Mouse (Mus musculus): ENCODE results near the gene St6galnac5. TPM values are rescaled to one million over a fixed set of nuclear protein-coding genes. Genes with fewer than 3 reads are reported as not detected.

Gene St6galnac5
- polyA plus RNA-seq, 1 experiment: not detected

GRCm38 (mm10) chr3:152883556-152883955, 98.5 kb downstream of the St6galnac5 start:
- Histone ChIP-seq H3ac (ENCODE audit: control insufficient read depth, insufficient read length) (no peak overlapping the region), H3K79me2 (ENCODE audit: control insufficient read depth, insufficient read depth) (no peaks in the 10 kb centered on the region), H3K27me3 (ENCODE audit: control insufficient read depth, insufficient read depth, insufficient read length) (no peaks in the 10 kb centered on the region), H3K4me2 (ENCODE audit: low read depth) (no peak overlapping the region), H3K36me3 (ENCODE audit: control insufficient read depth, insufficient read depth) (no peaks in the 10 kb centered on the region), H3K4me3 (no peak overlapping the region)
- TF ChIP-seq CEBPB (IDR thresholded peaks at IDR 0.05; ENCODE audit: insufficient read depth, poor library complexity, severe bottlenecking) (no peak), MAX (IDR thresholded peaks at IDR 0.05; ENCODE audit: low read depth) (no peak), MYOD1 (IDR thresholded peaks at IDR 0.05; ENCODE audit: control insufficient read depth in 1 of 3, insufficient read length in 2 of 3, low read depth in 2 of 3) (no peak), MYOG (IDR thresholded peaks at IDR 0.05; ENCODE audit: control insufficient read depth in 1 of 3, insufficient read depth in 1 of 3, insufficient read length in 2 of 3, low read depth in 2 of 3) (no peak), TCF12 (IDR thresholded peaks at IDR 0.05; ENCODE audit: insufficient read depth, poor library complexity, severe bottlenecking) (no peak), E2F4 (IDR thresholded peaks at IDR 0.05; ENCODE audit: insufficient read depth) (no peak)

GRCm38 (mm10) chr3:152881706-152882105, 100.3 kb downstream of the St6galnac5 start:
- no peaks in the 10 kb centered on the region for H3K36me3 ChIP-seq (ENCODE audit: control insufficient read depth, insufficient read depth)
- no peak overlapping the region for H3K4me3 ChIP-seq
- no peak overlapping the region for H3ac ChIP-seq (ENCODE audit: control insufficient read depth, insufficient read length)
- H3K79me2 ChIP-seq (ENCODE audit: control insufficient read depth, insufficient read depth): no peaks in the 10 kb centered on the region
- no peak overlapping the region for H3K4me2 ChIP-seq (ENCODE audit: low read depth)
- H3K27me3 ChIP-seq (ENCODE audit: control insufficient read depth, insufficient read depth, insufficient read length): no peaks in the 10 kb centered on the region
- TF ChIP-seq SRF (IDR thresholded peaks at IDR 0.05; ENCODE audit: control insufficient read depth, insufficient read length, low read depth): no peak
- no peak for TF ChIP-seq REST (IDR thresholded peaks at IDR 0.05; ENCODE audit: insufficient read depth, insufficient read length)
- TF ChIP-seq MAX (IDR thresholded peaks at IDR 0.05; ENCODE audit: low read depth): no peak
- TF ChIP-seq MYOD1 (IDR thresholded peaks at IDR 0.05; ENCODE audit: control insufficient read depth in 1 of 3, insufficient read length in 2 of 3, low read depth in 2 of 3): no peak
- no peak for TF ChIP-seq CEBPB (IDR thresholded peaks at IDR 0.05; ENCODE audit: insufficient read depth, poor library complexity, severe bottlenecking)
- TF ChIP-seq POLR2AphosphoS2 (IDR thresholded peaks at IDR 0.05; ENCODE audit: insufficient read length, low read depth): no peak
- no peak for TF ChIP-seq TCF12 (IDR thresholded peaks at IDR 0.05; ENCODE audit: insufficient read depth, poor library complexity, severe bottlenecking)
- no peak for TF ChIP-seq TCF3 (IDR thresholded peaks at IDR 0.05; ENCODE audit: insufficient read length, low read depth)
- TF ChIP-seq POLR2A (IDR thresholded peaks at IDR 0.05; ENCODE audit: insufficient read length, low read depth): no peak

- no peak overlapping the region for H3K4me3 ChIP-seq
- H3K27me3 ChIP-seq (ENCODE audit: control insufficient read depth, insufficient read depth, insufficient read length): no peaks in the 10 kb centered on the region
- no peaks in the 10 kb centered on the region for H3K79me2 ChIP-seq (ENCODE audit: control insufficient read depth, insufficient read depth)
- no peak overlapping the region for H3ac ChIP-seq (ENCODE audit: control insufficient read depth, insufficient read length)
- H3K36me3 ChIP-seq (ENCODE audit: control insufficient read depth, insufficient read depth): no peaks in the 10 kb centered on the region
- H3K4me2 ChIP-seq (ENCODE audit: low read depth): no peak overlapping the region
- TF ChIP-seq REST (IDR thresholded peaks at IDR 0.05; ENCODE audit: insufficient read depth, insufficient read length) (no peak), TCF3 (IDR thresholded peaks at IDR 0.05; ENCODE audit: insufficient read length, low read depth) (no peak), POLR2AphosphoS2 (IDR thresholded peaks at IDR 0.05; ENCODE audit: insufficient read length, low read depth) (no peak), CEBPB (IDR thresholded peaks at IDR 0.05; ENCODE audit: insufficient read depth, poor library complexity, severe bottlenecking) (no peak), MAX (IDR thresholded peaks at IDR 0.05; ENCODE audit: low read depth) (no peak), E2F4 (IDR thresholded peaks at IDR 0.05; ENCODE audit: insufficient read depth) (no peak), MYOG (IDR thresholded peaks at IDR 0.05; ENCODE audit: control insufficient read depth in 1 of 3, insufficient read depth in 1 of 3, insufficient read length in 2 of 3, low read depth in 2 of 3) (no peak), POLR2A (IDR thresholded peaks at IDR 0.05; ENCODE audit: insufficient read length, low read depth) (no peak)
Observed at GRCm38 (mm10) chr3:152880121-152880835, 101.8 kb downstream of the St6galnac5 start.

- H3K4me2 ChIP-seq (ENCODE audit: low read depth): no peak overlapping the region
- no peak overlapping the region for H3ac ChIP-seq (ENCODE audit: control insufficient read depth, insufficient read length)
- no peak overlapping the region for H3K4me3 ChIP-seq
- H3K27me3 ChIP-seq (ENCODE audit: control insufficient read depth, insufficient read depth, insufficient read length): no peaks in the 10 kb centered on the region
- no peaks in the 10 kb centered on the region for H3K36me3 ChIP-seq (ENCODE audit: control insufficient read depth, insufficient read depth)
- no peak for TF ChIP-seq MAX (IDR thresholded peaks at IDR 0.05; ENCODE audit: low read depth)
- TF ChIP-seq E2F4 (IDR thresholded peaks at IDR 0.05; ENCODE audit: insufficient read depth): no peak
- TF ChIP-seq POLR2AphosphoS2 (IDR thresholded peaks at IDR 0.05; ENCODE audit: insufficient read length, low read depth): no peak
- H3K79me2 ChIP-seq (ENCODE audit: control insufficient read depth, insufficient read depth): no peaks in the 10 kb centered on the region
Observed at GRCm38 (mm10) chr3:152875723-152876290, 106.2 kb downstream of the St6galnac5 start.

- H3K36me3 ChIP-seq (ENCODE audit: control insufficient read depth, insufficient read depth): no peaks in the 10 kb centered on the region
- no peak overlapping the region for H3K4me2 ChIP-seq (ENCODE audit: low read depth)
- no peak for TF ChIP-seq MAX (IDR thresholded peaks at IDR 0.05; ENCODE audit: low read depth)
- TF ChIP-seq USF1 (IDR thresholded peaks at IDR 0.05; ENCODE audit: low read depth): no peak
- no peak for TF ChIP-seq CEBPB (IDR thresholded peaks at IDR 0.05; ENCODE audit: insufficient read depth, poor library complexity, severe bottlenecking)
- TF ChIP-seq TCF12 (IDR thresholded peaks at IDR 0.05; ENCODE audit: insufficient read depth, poor library complexity, severe bottlenecking): no peak
- TF ChIP-seq POLR2AphosphoS2 (IDR thresholded peaks at IDR 0.05; ENCODE audit: insufficient read length, low read depth): no peak
- TF ChIP-seq TCF3 (IDR thresholded peaks at IDR 0.05; ENCODE audit: insufficient read length, low read depth): no peak
- no peak for TF ChIP-seq REST (IDR thresholded peaks at IDR 0.05; ENCODE audit: insufficient read depth, insufficient read length)
- TF ChIP-seq MYOD1 (IDR thresholded peaks at IDR 0.05; ENCODE audit: control insufficient read depth in 1 of 3, insufficient read length in 2 of 3, low read depth in 2 of 3): no peak
- TF ChIP-seq MYOG (IDR thresholded peaks at IDR 0.05; ENCODE audit: control insufficient read depth in 1 of 3, insufficient read depth in 1 of 3, insufficient read length in 2 of 3, low read depth in 2 of 3): no peak
- no peak for TF ChIP-seq SRF (IDR thresholded peaks at IDR 0.05; ENCODE audit: control insufficient read depth, insufficient read length, low read depth)
- no peak for TF ChIP-seq E2F4 (IDR thresholded peaks at IDR 0.05; ENCODE audit: insufficient read depth)
- H3K4me3 ChIP-seq: no peak overlapping the region
- H3ac ChIP-seq (ENCODE audit: control insufficient read depth, insufficient read length): no peak overlapping the region
- no peaks in the 10 kb centered on the region for H3K79me2 ChIP-seq (ENCODE audit: control insufficient read depth, insufficient read depth)
- no peaks in the 10 kb centered on the region for H3K27me3 ChIP-seq (ENCODE audit: control insufficient read depth, insufficient read depth, insufficient read length)
Observed at GRCm38 (mm10) chr3:152874431-152875355, 107.4 kb downstream of the St6galnac5 start.

Data from myocyte (in vitro differentiated cells).